Mouse (Mus musculus): Measurements from ENCODE around the gene Vegfd. TPM values are rescaled to one million over a fixed set of nuclear protein-coding genes. Genes with fewer than 3 reads are reported as not detected.
A peak's percentile ranks its signal among the peaks of the same experiment; 100 is the strongest.

Vegfd gene
- polyA plus RNA-seq, 1 experiment from 2014 or later, result 0.25 TPM

DNA sequence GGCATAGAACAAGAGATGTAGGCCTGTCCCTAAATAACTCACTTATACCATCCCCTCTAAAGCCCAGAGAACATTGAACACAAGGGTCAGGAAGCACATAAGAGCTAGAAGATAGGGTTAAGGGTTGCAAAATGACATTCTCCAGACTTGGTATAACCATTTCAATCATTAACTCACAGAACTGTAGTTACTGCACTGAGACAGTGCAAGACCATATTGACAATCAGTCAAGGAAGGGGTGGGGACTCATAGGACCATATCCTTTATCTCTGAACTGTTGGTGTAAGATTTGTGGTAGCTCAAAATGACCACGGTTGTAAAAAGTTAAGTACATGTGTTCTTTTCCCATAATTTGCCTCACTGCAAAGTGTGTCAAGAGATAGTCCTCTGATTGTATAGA lies 37.4 kb downstream of the Vegfd start:
- no peak overlapping the region for H3K4me2 ChIP-seq (ENCODE audit: low read length)
- H3K9me3 ChIP-seq (replicated peaks; ENCODE audit: control insufficient read depth, low read length, poor library complexity, severe bottlenecking), result no peaks in the 10 kb centered on the region
- no peaks in the 10 kb centered on the region; the same call in 1 of the 2 replicates for H3K27me3 ChIP-seq (ENCODE audit: control insufficient read depth, insufficient read depth, low read depth, low read length)
- no peak for ATAC-seq
- H3K4me3 ChIP-seq (ENCODE audit: low read depth, low read length), result no peak overlapping the region
- no peaks in the 10 kb centered on the region for H3K36me3 ChIP-seq (ENCODE audit: control insufficient read depth, insufficient read depth, low read length)
- H3K4me1 ChIP-seq (ENCODE audit: control insufficient read depth, insufficient read depth, low read length), result no peaks in the 10 kb centered on the region
- no peak overlapping the region for H3K27ac ChIP-seq (ENCODE audit: low read length)
- 79% methylated on average over 1 of the region's 1 CpGs for WGBS
- H3K9ac ChIP-seq (ENCODE audit: low read depth, low read length), result no peak overlapping the region

GRCm38 (mm10) chrX:164416803-164417202 lies 43.6 kb downstream of the Vegfd start:
- H3K4me2 ChIP-seq (ENCODE audit: low read length), result no peak overlapping the region
- no peak for ATAC-seq
- 75% methylated on average over 2 of the region's 2 CpGs for WGBS

GRCm38 (mm10) chrX:164418008-164418407 lies 44.8 kb downstream of the Vegfd start:
- no peak for ATAC-seq
- H3K4me2 ChIP-seq (ENCODE audit: low read length), result no peak overlapping the region
- no peaks in the 10 kb centered on the region for H3K36me3 ChIP-seq (ENCODE audit: control insufficient read depth, insufficient read depth, low read length)
- H3K9me3 ChIP-seq (replicated peaks; ENCODE audit: control insufficient read depth, low read length, poor library complexity, severe bottlenecking), result no peaks in the 10 kb centered on the region
- H3K27me3 ChIP-seq (ENCODE audit: control insufficient read depth, insufficient read depth, low read depth, low read length), result no peaks in the 10 kb centered on the region
- H3K9ac ChIP-seq (ENCODE audit: low read depth, low read length), result no peak overlapping the region
- H3K4me3 ChIP-seq (ENCODE audit: low read depth, low read length), result no peak overlapping the region
- no peak overlapping the region for H3K27ac ChIP-seq (ENCODE audit: low read length)
- H3K4me1 ChIP-seq (ENCODE audit: control insufficient read depth, insufficient read depth, low read length), result peaks cover 4% of the 10 kb centered on the region

More at GRCm38 (mm10) chrX:164416803-164417202, 43.6 kb downstream of the Vegfd start:
- H3K4me3 ChIP-seq (ENCODE audit: low read depth, low read length), result no peak overlapping the region
- no peak overlapping the region for H3K9ac ChIP-seq (ENCODE audit: low read depth, low read length)
- H3K4me1 ChIP-seq (ENCODE audit: control insufficient read depth, insufficient read depth, low read length), result peaks cover 4% of the 10 kb centered on the region
- H3K36me3 ChIP-seq (ENCODE audit: control insufficient read depth, insufficient read depth, low read length), result no peaks in the 10 kb centered on the region
- H3K27me3 ChIP-seq (ENCODE audit: control insufficient read depth, insufficient read depth, low read depth, low read length), result no peaks in the 10 kb centered on the region
- no peaks in the 10 kb centered on the region for H3K9me3 ChIP-seq (replicated peaks; ENCODE audit: control insufficient read depth, low read length, poor library complexity, severe bottlenecking)
- H3K27ac ChIP-seq (ENCODE audit: low read length), result no peak overlapping the region

DNA sequence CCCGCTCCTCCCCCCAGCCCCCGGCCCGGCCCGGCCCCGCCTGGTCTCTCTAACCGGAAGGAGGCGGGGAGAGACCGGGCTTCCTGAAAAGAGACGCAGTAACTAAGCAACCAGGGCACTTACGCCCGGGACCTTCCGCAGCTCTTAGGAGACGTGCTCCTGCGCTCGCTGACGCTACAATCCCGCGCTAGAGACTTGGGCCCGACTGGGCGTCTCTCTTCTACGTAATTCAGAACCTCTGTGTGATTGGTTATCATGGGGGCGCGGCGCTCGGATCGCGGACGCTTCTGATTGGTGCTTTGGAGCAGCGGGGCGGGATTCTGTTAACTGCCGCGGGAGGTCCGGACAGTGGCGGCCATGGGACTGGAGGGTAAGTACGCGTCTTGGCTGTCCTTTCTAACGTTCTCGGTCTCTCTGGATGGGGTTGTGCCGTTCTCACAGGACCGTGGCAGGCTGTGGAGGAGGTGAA lies 46.3 kb downstream of the Vegfd start, which contains the start of gene Piga:
Gene Piga (plus strand): TSS at position 317 of the 469 bp plus-strand sequence.
- H3K9me3 ChIP-seq (replicated peaks; ENCODE audit: control insufficient read depth, low read length, poor library complexity, severe bottlenecking), result no peaks in the 10 kb centered on the region
- H3K36me3 ChIP-seq (ENCODE audit: control insufficient read depth, insufficient read depth, low read length), result no peaks in the 10 kb centered on the region
- peak within 1 kb of the TSS; percentile 65 for H3K4me2 ChIP-seq (ENCODE audit: low read length)
- peak; percentile 100 for ATAC-seq
- peaks cover 4% of the 10 kb centered on the region for H3K4me1 ChIP-seq (ENCODE audit: control insufficient read depth, insufficient read depth, low read length)
- H3K27ac ChIP-seq (ENCODE audit: low read length), result peak within 1 kb of the TSS; percentile 66
- WGBS, result 17% methylated on average over 40 of the region's 40 CpGs
- H3K27me3 ChIP-seq (ENCODE audit: control insufficient read depth, insufficient read depth, low read depth, low read length), result no peaks in the 10 kb centered on the region
- peak within 1 kb of the TSS; percentile 68 for H3K9ac ChIP-seq (ENCODE audit: low read depth, low read length)
- H3K4me3 ChIP-seq (ENCODE audit: low read depth, low read length), result peak within 1 kb of the TSS; percentile 53

- Histone ChIP-seq H3K4me1 (ENCODE audit: control insufficient read depth, insufficient read depth, low read length) (peaks cover 4% of the 10 kb centered on the region), H3K36me3 (ENCODE audit: control insufficient read depth, insufficient read depth, low read length) (no peaks in the 10 kb centered on the region), H3K27me3 (ENCODE audit: control insufficient read depth, insufficient read depth, low read depth, low read length) (no peaks in the 10 kb centered on the region), H3K27ac (ENCODE audit: low read length) (peak overlapping the region; percentile 66), H3K4me2 (ENCODE audit: low read length) (peak overlapping the region; percentile 65), H3K4me3 (ENCODE audit: low read depth, low read length) (peak overlapping the region; percentile 53), H3K9me3 (replicated peaks; ENCODE audit: control insufficient read depth, low read length, poor library complexity, severe bottlenecking) (no peaks in the 10 kb centered on the region), H3K9ac (ENCODE audit: low read depth, low read length) (peak overlapping the region; percentile 68)
- peak; percentile 41; the same call in 1 of the 2 replicates for ATAC-seq
- WGBS, result 24% methylated on average over 13 of the region's 13 CpGs
Observed at GRCm38 (mm10) chrX:164419955-164420354, 46.8 kb downstream of the Vegfd start.

- no peaks in the 10 kb centered on the region for H3K9me3 ChIP-seq (replicated peaks; ENCODE audit: control insufficient read depth, low read length, poor library complexity, severe bottlenecking)
- no peak overlapping the region for H3K9ac ChIP-seq (ENCODE audit: low read depth, low read length)
- peak overlapping the region; percentile 65 for H3K4me2 ChIP-seq (ENCODE audit: low read length)
- no peak overlapping the region for H3K27ac ChIP-seq (ENCODE audit: low read length)
- 53% methylated on average over 3 of the region's 3 CpGs for WGBS
- ATAC-seq, result no peak
- H3K4me1 ChIP-seq (ENCODE audit: control insufficient read depth, insufficient read depth, low read length), result peaks cover 4% of the 10 kb centered on the region
- H3K36me3 ChIP-seq (ENCODE audit: control insufficient read depth, insufficient read depth, low read length), result no peaks in the 10 kb centered on the region
- H3K4me3 ChIP-seq (ENCODE audit: low read depth, low read length), result peak overlapping the region; percentile 53
- H3K27me3 ChIP-seq (ENCODE audit: control insufficient read depth, insufficient read depth, low read depth, low read length), result no peaks in the 10 kb centered on the region
Observed at GRCm38 (mm10) chrX:164420518-164420917, 47.3 kb downstream of the Vegfd start.

GRCm38 (mm10) chrX:164424821-164425220 lies 51.6 kb downstream of the Vegfd start:
- peaks cover 4% of the 10 kb centered on the region; the same call in 1 of the 2 replicates for H3K4me1 ChIP-seq (ENCODE audit: control insufficient read depth, insufficient read depth, low read length)
- no peaks in the 10 kb centered on the region for H3K27me3 ChIP-seq (ENCODE audit: control insufficient read depth, insufficient read depth, low read depth, low read length)
- ATAC-seq, result no peak
- H3K4me2 ChIP-seq (ENCODE audit: low read length), result no peak overlapping the region
- WGBS, result 83% methylated on average over 1 of the region's 1 CpGs
- H3K9ac ChIP-seq (ENCODE audit: low read depth, low read length), result no peak overlapping the region
- no peaks in the 10 kb centered on the region for H3K36me3 ChIP-seq (ENCODE audit: control insufficient read depth, insufficient read depth, low read length)
- H3K4me3 ChIP-seq (ENCODE audit: low read depth, low read length), result no peak overlapping the region
- no peak overlapping the region for H3K27ac ChIP-seq (ENCODE audit: low read length)
- H3K9me3 ChIP-seq (replicated peaks; ENCODE audit: control insufficient read depth, low read length, poor library complexity, severe bottlenecking), result no peaks in the 10 kb centered on the region

DNA sequence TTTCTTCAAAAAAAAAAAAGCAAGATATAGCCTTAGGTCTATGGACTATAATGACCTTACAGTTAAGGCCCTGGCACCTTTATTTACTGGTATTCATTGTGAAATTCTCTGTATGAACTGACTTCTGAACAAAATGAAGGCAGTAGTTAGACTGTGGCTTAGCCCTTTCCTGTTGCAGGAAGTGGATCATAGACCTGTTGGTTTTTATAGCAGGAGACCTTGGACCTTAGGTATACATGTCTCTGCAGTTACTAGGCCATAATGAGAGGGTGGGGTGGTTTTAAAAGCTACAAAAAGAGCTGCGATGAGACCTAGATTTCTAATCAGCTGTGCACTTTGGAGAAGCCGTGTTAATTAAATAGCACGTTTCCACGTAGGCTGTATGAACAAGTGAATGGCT lies 54.1 kb downstream of the Vegfd start:
- Histone ChIP-seq H3K4me1 (ENCODE audit: control insufficient read depth, insufficient read depth, low read length) (no peaks in the 10 kb centered on the region), H3K4me3 (ENCODE audit: low read depth, low read length) (no peak overlapping the region), H3K27ac (ENCODE audit: low read length) (no peak overlapping the region), H3K36me3 (ENCODE audit: control insufficient read depth, insufficient read depth, low read length) (no peaks in the 10 kb centered on the region), H3K27me3 (ENCODE audit: control insufficient read depth, insufficient read depth, low read depth, low read length) (no peaks in the 10 kb centered on the region), H3K9ac (ENCODE audit: low read depth, low read length) (no peak overlapping the region), H3K4me2 (ENCODE audit: low read length) (no peak overlapping the region), H3K9me3 (replicated peaks; ENCODE audit: control insufficient read depth, low read length, poor library complexity, severe bottlenecking) (no peaks in the 10 kb centered on the region)
- 94% methylated on average over 4 of the region's 4 CpGs for WGBS
- ATAC-seq, result no peak

DNA sequence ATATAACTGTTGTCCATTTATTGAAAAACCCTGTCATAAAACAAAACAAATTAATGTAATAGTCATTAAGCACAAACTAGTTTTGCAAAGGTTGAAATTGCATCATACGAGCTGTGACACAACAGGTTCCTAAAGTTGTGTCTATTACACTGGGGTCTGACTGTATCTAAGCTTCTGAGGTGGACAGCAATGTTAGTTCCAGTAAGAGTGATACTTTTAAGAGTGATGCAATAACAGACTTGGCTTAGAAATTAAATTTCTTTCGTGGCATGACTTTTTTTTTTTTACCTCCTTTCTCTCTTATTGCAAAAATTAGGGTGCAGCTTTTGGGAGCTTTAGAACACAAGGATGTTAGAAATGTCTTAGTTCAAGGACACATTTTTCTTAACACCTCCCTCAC lies 55.0 kb downstream of the Vegfd start:
- H3K9me3 ChIP-seq (replicated peaks; ENCODE audit: control insufficient read depth, low read length, poor library complexity, severe bottlenecking), result no peaks in the 10 kb centered on the region
- no peak overlapping the region for H3K27ac ChIP-seq (ENCODE audit: low read length)
- 88% methylated on average over 2 of the region's 2 CpGs for WGBS
- ATAC-seq, result no peak
- H3K27me3 ChIP-seq (ENCODE audit: control insufficient read depth, insufficient read depth, low read depth, low read length), result no peaks in the 10 kb centered on the region
- H3K4me3 ChIP-seq (ENCODE audit: low read depth, low read length), result no peak overlapping the region
- H3K36me3 ChIP-seq (ENCODE audit: control insufficient read depth, insufficient read depth, low read length), result no peaks in the 10 kb centered on the region
- H3K4me2 ChIP-seq (ENCODE audit: low read length), result no peak overlapping the region
- H3K9ac ChIP-seq (ENCODE audit: low read depth, low read length), result no peak overlapping the region
- H3K4me1 ChIP-seq (ENCODE audit: control insufficient read depth, insufficient read depth, low read length), result no peaks in the 10 kb centered on the region
